Mouse (Mus musculus) embryonic fibroblast, embryonic 13.5 days (primary cell): ENCODE results near the gene Fxyd2.

Experiments used
- CTCF ChIP-seq: IDR thresholded peaks from 2 replicates; pipeline ENCODE4 v1.5.1; 2011; ENCODE audit warnings: mild to moderate bottlenecking, control low read depth, low read length, moderate library complexity, borderline replicate concordance; ENCODE audit not compliant: insufficient read depth
- POLR2A ChIP-seq: IDR thresholded peaks from 2 replicates; pipeline ENCODE4 v1.6.1; 2011; ENCODE audit warnings: low read depth, mild to moderate bottlenecking, control low read depth, low read length, moderate library complexity

- TF ChIP-seq POLR2A (no peak), CTCF (no peak)
Measured at GRCm38 (mm10) chr9:45430698-45430959, 31.2 kb downstream of the Fxyd2 start.
